In the genomic region with DNA sequence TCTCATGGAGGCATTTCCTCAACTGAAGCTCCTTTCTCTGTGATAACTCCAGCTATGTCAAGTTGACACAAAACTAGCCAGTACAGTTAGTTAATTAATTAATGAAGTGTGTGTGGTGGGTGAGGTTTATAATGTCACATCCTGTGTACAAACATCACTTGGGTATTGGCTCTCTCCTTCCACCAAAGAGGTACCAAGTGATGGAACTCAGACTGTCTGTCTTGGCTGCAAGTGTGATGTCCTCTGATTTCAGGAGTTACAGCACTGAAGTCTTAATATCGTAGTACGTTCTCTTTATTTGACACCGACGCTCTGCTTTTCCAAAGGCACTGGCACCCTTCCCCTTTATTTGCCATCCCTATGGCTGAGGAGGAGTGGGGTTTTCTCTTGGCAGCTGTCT, we compare ENCODE assay signal across 24 mouse cellular contexts. TPM values are rescaled to one million over a fixed set of nuclear protein-coding genes. Genes with fewer than 3 reads are reported as not detected.
"Had no signal": no experiment of that assay in that cellular context is flagged by ENCODE, and none has a peak within 500 bp of the region (broad histone marks: within the 10 kb centered on the region; RNA-seq: fewer than 3 reads in every experiment).

No protein-coding gene starts in this region.

- H3K4me2 ChIP-seq: liver, embryonic 11.5 days; liver, embryonic 13.5 days; liver, embryonic 15.5 days; lung, embryonic 15.5 days; midbrain, embryonic 11.5 days; midbrain, embryonic 13.5 days; midbrain, embryonic 15.5 days; neural tube, embryonic 12.5 days; stomach, embryonic 15.5 days had no signal

- DNase-seq: liver, embryonic 13.5 days; liver, postnatal 0 days; right cerebral cortex, postnatal 14 days; thymus, adult 2 months; thymus, postnatal 25 days; thymus, postnatal 4 days had no signal

- H3K4me3 ChIP-seq: liver, embryonic 13.5 days; liver, embryonic 15.5 days; lung, embryonic 15.5 days; megakaryocyte, embryonic 14.5 days; midbrain, embryonic 13.5 days; midbrain, embryonic 15.5 days; neural tube, embryonic 12.5 days; stomach, embryonic 15.5 days had no signal

- ATAC-seq: liver, postnatal 0 days; midbrain, embryonic 13.5 days; midbrain, embryonic 15.5 days had no signal

- H3K27ac ChIP-seq: liver, embryonic 13.5 days; liver, embryonic 15.5 days; lung, embryonic 15.5 days; macrophage; midbrain, embryonic 13.5 days; midbrain, embryonic 15.5 days; neural tube, embryonic 12.5 days; stomach, embryonic 15.5 days; stomach, postnatal 0 days had no signal

- H3K9ac ChIP-seq: liver, embryonic 13.5 days; liver, embryonic 15.5 days; liver, postnatal 0 days; lung, embryonic 15.5 days; midbrain, embryonic 13.5 days; midbrain, embryonic 15.5 days; neural tube, embryonic 12.5 days; stomach, embryonic 15.5 days had no signal

- H3K9me3 ChIP-seq: liver, embryonic 13.5 days; liver, embryonic 15.5 days; lung, embryonic 15.5 days; midbrain, embryonic 13.5 days; midbrain, embryonic 15.5 days; neural tube, embryonic 12.5 days; stomach, embryonic 15.5 days had no signal

- H3K36me3 ChIP-seq: liver, embryonic 13.5 days; liver, embryonic 15.5 days; lung, embryonic 15.5 days; midbrain, embryonic 13.5 days; midbrain, embryonic 15.5 days; neural tube, embryonic 12.5 days; stomach, embryonic 15.5 days had no signal

- H3K27me3 ChIP-seq: liver, embryonic 13.5 days; liver, embryonic 15.5 days; lung, embryonic 15.5 days; midbrain, embryonic 13.5 days; midbrain, embryonic 15.5 days; neural tube, embryonic 12.5 days; stomach, embryonic 15.5 days had no signal

- H3K4me1 ChIP-seq: liver, embryonic 13.5 days; liver, embryonic 15.5 days; lung, embryonic 15.5 days; midbrain, embryonic 13.5 days; midbrain, embryonic 15.5 days; neural tube, embryonic 12.5 days; stomach, embryonic 15.5 days had no signal

RNA-seq across cellular contexts. Expression of a gene that starts 13.4 kb away (rescaled TPM):
- total RNA-seq: megakaryocyte progenitor cell, adult 5-6 weeks; midbrain, postnatal 0 days; monocyte, adult 5-6 weeks; neutrophil, adult 5-6 weeks had no signal
- polyA plus RNA-seq: liver, embryonic 11.5 days; liver, embryonic 13.5 days; liver, embryonic 15.5 days; liver, postnatal 0 days; macrophage; midbrain, embryonic 11.5 days; midbrain, embryonic 13.5 days; midbrain, embryonic 15.5 days; midbrain, postnatal 0 days; neural tube, embryonic 12.5 days; neural tube, embryonic 14.5 days; spleen, adult 2 months; stomach, embryonic 15.5 days; stomach, postnatal 0 days; testis, adult 2 months; thymus, adult 2 months had no signal
